Comparison of ENCODE assay signal across 25 mouse cellular contexts in the genomic region with DNA sequence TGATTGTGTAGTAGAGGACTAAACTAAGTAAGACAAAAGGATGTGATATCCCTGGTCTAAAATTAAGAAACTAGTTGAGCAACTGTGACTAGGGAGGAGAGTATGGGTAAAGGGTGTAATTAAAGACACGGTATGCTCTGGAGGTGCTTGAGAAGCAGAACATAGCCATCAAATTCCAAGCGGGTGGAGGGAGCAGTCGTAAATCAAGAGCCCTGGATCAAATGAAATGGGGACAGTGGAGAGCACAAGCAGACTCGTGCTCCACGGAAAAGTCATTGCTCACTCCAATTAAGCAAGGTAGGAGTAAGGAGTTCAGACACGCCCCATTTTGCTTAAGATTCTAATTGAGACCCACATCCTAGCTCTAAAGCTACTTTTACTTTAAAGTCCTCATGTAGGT.
DNase-seq lines count a peak whose midpoint lies in the region; ATAC-seq lines count a peak whose summit lies in the region.
"Had no signal": no experiment of that assay in that cellular context is flagged by ENCODE, and none has a peak within 500 bp of the region (broad histone marks: within the 10 kb centered on the region; RNA-seq: fewer than 3 reads in every experiment).

No protein-coding gene starts in this region.

- no peaks in the 10 kb centered on the region for H3K36me3 ChIP-seq in kidney, embryonic 15.5 days
- H3K36me3 ChIP-seq in limb, embryonic 10.5 days, result no peaks in the 10 kb centered on the region
- H3K36me3 ChIP-seq: embryonic facial prominence, embryonic 10.5 days; embryonic facial prominence, embryonic 13.5 days; hindbrain, embryonic 12.5 days; hindbrain, embryonic 15.5 days had no signal

- H3K9ac ChIP-seq in kidney, embryonic 15.5 days, result no peak overlapping the region
- H3K9ac ChIP-seq: embryonic facial prominence, embryonic 13.5 days; forebrain, embryonic 13.5 days; hindbrain, embryonic 12.5 days; hindbrain, embryonic 15.5 days had no signal

- H3K4me1 ChIP-seq in kidney, embryonic 15.5 days, result peaks cover 3% of the 10 kb centered on the region; the same call in 1 of the 2 replicates
- H3K4me1 ChIP-seq in limb, embryonic 10.5 days, result peaks cover 25% of the 10 kb centered on the region
- H3K4me1 ChIP-seq: embryonic facial prominence, embryonic 10.5 days; forebrain, embryonic 13.5 days; hindbrain, embryonic 12.5 days; hindbrain, embryonic 15.5 days had no signal

- ATAC-seq in kidney, embryonic 15.5 days (replicated peaks; ENCODE audit: low FRiP score), result peak; percentile 90
- ATAC-seq: activated CD4-positive, CD25-positive, alpha-beta regulatory T cell, adult 4 months; CD4-positive, CD25-positive, alpha-beta regulatory T cell, adult 4 months; forebrain, embryonic 13.5 days; forebrain, embryonic 16.5 days had no signal

- H3K9me3 ChIP-seq in kidney, embryonic 15.5 days (replicated peaks), result no peaks in the 10 kb centered on the region
- H3K9me3 ChIP-seq in limb, embryonic 10.5 days (replicated peaks), result no peaks in the 10 kb centered on the region
- H3K9me3 ChIP-seq: embryonic facial prominence, embryonic 10.5 days; embryonic facial prominence, embryonic 13.5 days; forebrain, embryonic 13.5 days; hindbrain, embryonic 12.5 days; hindbrain, embryonic 15.5 days had no signal

- H3K4me3 ChIP-seq in kidney, embryonic 15.5 days (replicated peaks), result no peak overlapping the region
- no peak overlapping the region for H3K4me3 ChIP-seq in limb, embryonic 10.5 days
- H3K4me3 ChIP-seq: embryonic facial prominence, embryonic 10.5 days; embryonic facial prominence, embryonic 13.5 days; erythroblast, embryonic 14.5 days; forebrain, embryonic 13.5 days; gastrocnemius, adult 2 months; hindbrain, embryonic 12.5 days; hindbrain, embryonic 15.5 days had no signal

- no peak for DNase-seq in kidney, postnatal 10 days
- DNase-seq in forelimb bud, embryonic 11.5 days (ENCODE audit: low read depth, low spot score), result peak; percentile 26
- DNase-seq in limb, embryonic 10.5 days (ENCODE audit: low spot score), result peak; percentile 30
- DNase-seq in T-cell, adult 2 months (ENCODE audit: low spot score), result no peak
- DNase-seq in adrenal gland, adult (ENCODE audit: inconsistent age in 2 of 2, low spot score in 1 of 2), result no peak
- DNase-seq: adrenal gland, postnatal 10 days; adrenal gland, postnatal 36 days; cerebellum, adult 18-20 months; cerebellum, adult 9-10 months; cerebellum, postnatal 14 days; embryo, embryonic 11 days; gastrocnemius, adult 2 months; gastrocnemius, postnatal 14 days; heart, adult 11 months had no signal

- H3K27ac ChIP-seq in kidney, embryonic 15.5 days, result no peak overlapping the region
- H3K27ac ChIP-seq in limb, embryonic 10.5 days, result no peak overlapping the region
- H3K27ac ChIP-seq: embryonic facial prominence, embryonic 10.5 days; embryonic facial prominence, embryonic 13.5 days; forebrain, embryonic 13.5 days; gastrocnemius, adult 2 months; hindbrain, embryonic 12.5 days; hindbrain, embryonic 15.5 days had no signal

- no peak overlapping the region for H3K4me2 ChIP-seq in kidney, embryonic 15.5 days
- H3K4me2 ChIP-seq: embryonic facial prominence, embryonic 13.5 days; forebrain, embryonic 13.5 days; heart, embryonic 11.5 days; hindbrain, embryonic 12.5 days; hindbrain, embryonic 15.5 days had no signal

- H3K27me3 ChIP-seq in kidney, embryonic 15.5 days, result no peaks in the 10 kb centered on the region
- H3K27me3 ChIP-seq in limb, embryonic 10.5 days (ENCODE audit: low read depth, poor library complexity, severe bottlenecking), result no peaks in the 10 kb centered on the region
- H3K27me3 ChIP-seq: embryonic facial prominence, embryonic 13.5 days; forebrain, embryonic 13.5 days; hindbrain, embryonic 12.5 days; hindbrain, embryonic 15.5 days had no signal

- 36% methylated on average over 6 of the region's 6 CpGs for WGBS in kidney, embryonic 15.5 days
- WGBS in limb, embryonic 10.5 days, result 41% methylated on average over 6 of the region's 6 CpGs

Comparison
In these comparisons a context has a peak if more than half of its experiments do, and no peak if none do; other contexts are left out.
1. DNase-seq: peak in forelimb bud, embryonic 11.5 days (single experiment) and limb, embryonic 10.5 days (single experiment); none in kidney, postnatal 10 days (single experiment), T-cell, adult 2 months (single experiment) and adrenal gland, adult (0 of 2).